Mouse (Mus musculus) lung, postnatal 0 days (tissue): ENCODE results near the gene Rnase10.

Experiments used
- CTCF ChIP-seq: IDR thresholded peaks from 2 replicates; pipeline ENCODE4 v1.5.1; 2016; ENCODE audit warnings: antibody characterized with exemption, mild to moderate bottlenecking
- EP300 ChIP-seq: IDR thresholded peaks from 2 replicates; pipeline ENCODE4 v1.6.1; 2016; ENCODE audit warnings: antibody characterized with exemption, mild to moderate bottlenecking, control low read depth

DNA sequence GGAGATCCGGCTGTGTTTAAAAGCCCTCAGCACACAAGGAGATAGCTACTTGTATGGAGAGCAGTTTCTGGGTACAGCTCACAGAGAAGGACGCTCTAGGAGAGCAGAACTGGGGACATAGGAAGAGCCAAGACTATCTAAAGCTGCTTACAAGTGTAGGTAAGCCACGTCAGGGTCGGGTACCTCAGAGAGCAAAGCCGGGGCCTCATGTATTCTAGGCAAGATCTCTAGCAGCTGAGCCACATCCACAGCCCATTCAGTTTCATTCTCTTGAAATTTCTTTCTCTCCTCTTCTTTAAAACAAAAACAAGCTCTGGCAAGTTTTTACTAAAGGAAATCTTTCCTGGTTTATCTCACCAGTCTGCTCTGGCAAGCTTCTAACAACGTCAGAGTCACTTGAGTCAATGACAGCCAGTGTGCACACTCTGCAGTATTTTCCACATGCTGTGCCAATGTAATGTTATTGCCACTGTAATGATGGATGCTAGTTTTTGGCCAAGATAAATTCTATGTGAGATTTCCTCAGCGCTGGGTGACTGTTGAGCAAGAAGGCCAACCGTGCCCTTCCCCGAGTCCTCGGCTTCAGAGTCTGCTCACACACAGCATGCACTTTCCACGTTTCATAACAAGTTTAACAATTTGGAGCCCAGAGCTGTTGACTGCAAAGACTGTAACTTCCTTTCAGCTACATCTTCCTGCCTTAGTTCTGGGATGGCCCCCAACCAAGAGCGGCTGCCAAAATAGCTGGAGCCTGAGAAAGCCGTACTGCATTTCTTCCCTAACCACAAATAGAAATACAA, 563 bp downstream of the Rnase10 start:
- TF ChIP-seq CTCF (no peak), EP300 (peak; percentile 77)
